Mouse (Mus musculus) bone marrow, adult 2 months (tissue): ENCODE measurements around the gene Irf2bp2. TPM values are rescaled to one million over a fixed set of nuclear protein-coding genes. Genes with fewer than 3 reads are reported as not detected.
A peak's percentile ranks its signal among the peaks of the same experiment; 100 is the strongest.

Experiments
- H3K27ac ChIP-seq: fragments of 200-500 bp; 2 replicates; pipeline ENCODE4 v1.5.1; 2012; ENCODE audit warnings: low read depth, mild to moderate bottlenecking, control low read depth, inconsistent platforms, low read length; ENCODE audit not compliant: control insufficient read depth, poor library complexity, insufficient read depth
- H3K4me1 ChIP-seq: fragments of 200-500 bp; 2 replicates; pipeline ENCODE4 v1.6.1; 2011; ENCODE audit warnings: low read length; ENCODE audit not compliant: control insufficient read depth, insufficient read depth
- H3K4me3 ChIP-seq: fragments of 200-500 bp; replicated peaks from 2 replicates; pipeline ENCODE3; 2011; ENCODE audit warnings: mild to moderate bottlenecking, low read depth, low read length, control low read depth; ENCODE audit not compliant: control insufficient read depth
- CTCF ChIP-seq: fragments of 200-500 bp; IDR thresholded peaks from 2 replicates; pipeline ENCODE4 v1.5.1; 2011; ENCODE audit warnings: low read length, control low read depth; ENCODE audit not compliant: control insufficient read depth, insufficient read depth
- POLR2A ChIP-seq: fragments of 200-500 bp; IDR thresholded peaks from 2 replicates; pipeline ENCODE4 v1.6.1; 2011; ENCODE audit warnings: low read depth, mild to moderate bottlenecking, control low read depth, low read length, borderline replicate concordance; ENCODE audit not compliant: control insufficient read depth
- WGBS: fragments of 180-500 bp; shearing (Covaris S2); methylation state at CpG from one replicate; pipeline ENCODE4 v1.1.7; 2018; 5-methylcytosine and 5-hydroxymethylcytosine counted together
- polyA plus RNA-seq: library from polyadenylated mRNA; stranded (reverse); fragments of >200 nt; gene quantifications from 2 replicates; pipeline ENCODE4 v1.2.4, GENCODE M21; 2011; ENCODE audit warnings: low replicate concordance; ENCODE audit not compliant: missing spikeins, insufficient read depth, insufficient read length

Irf2bp2 gene
- polyA plus RNA-seq, 1 experiment: 35.8 TPM

- peak overlapping the region; percentile 65; the same call in 1 of the 2 replicates for H3K27ac ChIP-seq
- 52% methylated on average over 6 of the region's 6 CpGs for WGBS
- TF ChIP-seq CTCF (no peak), POLR2A (no peak)
- H3K4me3 ChIP-seq: no peak overlapping the region
- peaks cover 3% of the 10 kb centered on the region; the same call in 1 of the 2 replicates for H3K4me1 ChIP-seq
These were observed 20.6 kb downstream of the Irf2bp2 start for GRCm38 (mm10) chr8:126573079-126573694.

GRCm38 (mm10) chr8:126571065-126571660 is 22.6 kb downstream of the Irf2bp2 start:
- TF ChIP-seq CTCF (no peak), POLR2A (no peak)
- Histone ChIP-seq H3K4me3 (no peak overlapping the region), H3K4me1 (peaks cover 7% of the 10 kb centered on the region), H3K27ac (peak overlapping the region; percentile 53)
- 16% methylated on average over 15 of the region's 15 CpGs for WGBS

- no peak overlapping the region for H3K4me3 ChIP-seq
- TF ChIP-seq POLR2A (no peak), CTCF (no peak)
- 55% methylated on average over 9 of the region's 9 CpGs for WGBS
- peaks cover 9% of the 10 kb centered on the region for H3K4me1 ChIP-seq
- H3K27ac ChIP-seq: peak overlapping the region; percentile 5; the same call in 1 of the 2 replicates
These were observed 23.2 kb downstream of the Irf2bp2 start for GRCm38 (mm10) chr8:126570521-126571040.

GRCm38 (mm10) chr8:126570046-126570445 is 23.7 kb downstream of the Irf2bp2 start:
- 88% methylated on average over 3 of the region's 3 CpGs for WGBS
- H3K4me3 ChIP-seq: no peak overlapping the region
- peaks cover 11% of the 10 kb centered on the region for H3K4me1 ChIP-seq
- TF ChIP-seq CTCF (no peak), POLR2A (no peak)
- H3K27ac ChIP-seq: no peak overlapping the region

GRCm38 (mm10) chr8:126569638-126570037 is 24.1 kb downstream of the Irf2bp2 start:
- TF ChIP-seq POLR2A (no peak), CTCF (no peak)
- H3K4me1 ChIP-seq: peaks cover 15% of the 10 kb centered on the region
- WGBS: 56% methylated on average over 1 of the region's 1 CpGs
- no peak overlapping the region for H3K4me3 ChIP-seq
- H3K27ac ChIP-seq: peak overlapping the region; percentile 6; the same call in 1 of the 2 replicates

- 61% methylated on average over 2 of the region's 2 CpGs for WGBS
- H3K4me3 ChIP-seq: no peak overlapping the region
- no peak for TF ChIP-seq CTCF
- TF ChIP-seq POLR2A: no peak
- H3K27ac ChIP-seq: peak overlapping the region; percentile 0; the same call in 1 of the 2 replicates
- H3K4me1 ChIP-seq: peaks cover 16% of the 10 kb centered on the region
These were observed 26.1 kb downstream of the Irf2bp2 start for GRCm38 (mm10) chr8:126567674-126568073.

- Histone ChIP-seq H3K27ac (peak overlapping the region; percentile 76), H3K4me3 (no peak overlapping the region), H3K4me1 (peaks cover 16% of the 10 kb centered on the region)
- 59% methylated on average over 14 of the region's 14 CpGs for WGBS
- TF ChIP-seq POLR2A (no peak), CTCF (no peak)
These were observed 27.2 kb downstream of the Irf2bp2 start for GRCm38 (mm10) chr8:126566446-126567062.

GRCm38 (mm10) chr8:126565954-126566445 is 27.8 kb downstream of the Irf2bp2 start:
- Histone ChIP-seq H3K4me1 (peaks cover 16% of the 10 kb centered on the region), H3K27ac (peak overlapping the region; percentile 76), H3K4me3 (no peak overlapping the region)
- 6% methylated on average over 6 of the region's 6 CpGs for WGBS
- TF ChIP-seq POLR2A: peak; percentile 21; the same call in 1 of the 2 replicates
- TF ChIP-seq CTCF: no peak
